Mouse (Mus musculus) hindbrain, embryonic 11.5 days (tissue): ENCODE measurements around the gene Cers6. TPM values are rescaled to one million over a fixed set of nuclear protein-coding genes. Genes with fewer than 3 reads are reported as not detected.

ENCODE experiments used
- ATAC-seq: fragments of 200-750 bp; cut with Nextera tagmentation; 2 replicates; pipeline ENCODE4 v1.8.0; 2017; ENCODE audit warnings: mild to moderate bottlenecking, moderate TSS enrichment, moderate library complexity; ENCODE audit not compliant: low FRiP score
- DNase-seq: peaks from one replicate; pipeline ENCODE4 v3.0.0-alpha.2; 2015; ENCODE audit warnings: low spot score
- H3K27ac ChIP-seq: fragments of 300-500 bp; sonication (generic); 2 replicates; pipeline ENCODE4 v1.5.1; 2014; ENCODE audit warnings: mild to moderate bottlenecking, low read depth, low read length
- H3K27me3 ChIP-seq: fragments of 300-500 bp; sonication (generic); 2 replicates; pipeline ENCODE4 v1.6.1; 2014; ENCODE audit warnings: mild to moderate bottlenecking, low read length, moderate library complexity, mixed read lengths; ENCODE audit not compliant: control insufficient read depth, insufficient read depth
- H3K36me3 ChIP-seq: fragments of 300-500 bp; sonication (generic); 2 replicates; pipeline ENCODE4 v1.6.1; 2014; ENCODE audit warnings: mild to moderate bottlenecking, low read length, moderate library complexity, mixed read lengths; ENCODE audit not compliant: control insufficient read depth, insufficient read depth
- H3K4me1 ChIP-seq: fragments of 300-500 bp; sonication (generic); replicated peaks from 2 replicates; pipeline ENCODE4 v1.6.1; 2014; ENCODE audit warnings: low read length, mixed read lengths; ENCODE audit not compliant: control insufficient read depth, insufficient read depth
- H3K4me2 ChIP-seq: fragments of 300-500 bp; sonication (generic); replicated peaks from 2 replicates; pipeline ENCODE4 v1.6.1; 2014; ENCODE audit warnings: mild to moderate bottlenecking, low read depth, low read length
- H3K4me3 ChIP-seq: fragments of 300-500 bp; sonication (generic); 2 replicates; pipeline ENCODE4 v1.5.1; 2014; ENCODE audit warnings: low read depth, low read length
- H3K9ac ChIP-seq: fragments of 300-500 bp; sonication (generic); 2 replicates; pipeline ENCODE4 v1.6.1; 2014; ENCODE audit warnings: low read depth, low read length
- H3K9me3 ChIP-seq: fragments of 300-500 bp; sonication (generic); 2 replicates; pipeline ENCODE4 v1.6.1; 2016; ENCODE audit warnings: low read length; ENCODE audit not compliant: control insufficient read depth
- WGBS: fragments of 180-500 bp; shearing (Covaris S2); extraction: QIAGEN DNeasy Blood & Tissue Kit; methylation state at CpG from one replicate; pipeline ENCODE4 v1.1.7; 2014; 5-methylcytosine and 5-hydroxymethylcytosine counted together
- polyA plus RNA-seq: library from polyadenylated mRNA; unstranded; fragments of >200 nt; fragmentation: Nextera tagmentation; extraction: Ambion mirVana; gene quantifications from 2 replicates; pipeline ENCODE4 v1.2.1, GENCODE M21; 2014

The Cers6 gene
- polyA plus RNA-seq, 1 experiment from 2014 or later, result 77.0 TPM

DNA sequence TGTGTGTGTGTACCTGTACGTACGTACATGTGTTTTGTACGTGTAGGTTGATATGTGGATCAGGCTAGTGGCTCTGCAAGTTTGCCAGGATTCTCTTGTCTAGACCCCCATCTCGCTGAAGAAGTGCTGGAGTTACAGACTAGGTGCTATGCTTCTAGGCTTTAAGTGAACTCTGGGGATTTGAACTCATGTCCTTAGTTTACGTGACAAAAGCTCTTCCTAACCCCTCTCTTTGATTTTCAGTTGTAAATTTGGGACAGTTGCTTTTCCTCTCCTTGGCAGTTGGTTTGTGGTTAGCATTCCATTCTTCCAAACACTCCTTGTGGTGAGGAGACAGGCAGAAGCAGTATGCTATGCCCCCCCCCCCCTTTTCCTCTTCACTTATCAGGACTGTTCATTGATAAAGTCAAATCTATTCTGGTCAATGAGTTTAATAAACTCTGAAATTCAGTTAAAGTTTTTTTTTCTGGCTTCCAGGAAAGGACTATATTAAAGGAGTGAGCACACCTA is 28.5 kb downstream of the Cers6 start:
- WGBS, result 87% methylated on average over 5 of the region's 5 CpGs
- no peak overlapping the region for H3K4me3 ChIP-seq
- H3K27me3 ChIP-seq, result no peaks in the 10 kb centered on the region
- no peak for DNase-seq
- no peaks in the 10 kb centered on the region for H3K36me3 ChIP-seq
- no peak overlapping the region for H3K4me2 ChIP-seq
- H3K9me3 ChIP-seq, result no peaks in the 10 kb centered on the region
- ATAC-seq, result no peak
- H3K27ac ChIP-seq, result no peak overlapping the region
- no peaks in the 10 kb centered on the region for H3K4me1 ChIP-seq
- H3K9ac ChIP-seq, result no peak overlapping the region

DNA sequence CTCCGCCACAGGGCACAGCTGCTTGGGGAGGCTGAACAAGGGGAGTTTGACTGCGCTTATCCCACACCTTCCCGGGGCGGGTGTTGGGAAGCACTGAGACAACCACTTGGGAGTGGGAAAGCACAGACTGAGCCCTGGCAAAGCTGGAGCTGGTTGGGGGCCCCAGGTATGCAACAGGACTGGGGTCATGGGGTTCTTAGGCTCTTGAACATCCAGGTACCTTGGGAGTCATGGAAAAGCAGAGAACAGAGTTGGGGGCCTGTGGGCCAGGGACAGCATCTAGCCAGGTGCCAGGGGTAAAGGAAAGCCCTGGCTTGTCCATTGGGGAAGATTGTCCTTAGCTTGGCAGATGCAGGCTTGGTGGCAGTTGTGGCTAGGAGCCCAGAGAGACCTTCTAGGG is 31.2 kb downstream of the Cers6 start:
- no peak overlapping the region for H3K4me2 ChIP-seq
- DNase-seq (no peak), ATAC-seq (no peak)
- no peak overlapping the region for H3K4me3 ChIP-seq
- H3K27ac ChIP-seq, result no peak overlapping the region
- H3K4me1 ChIP-seq, result no peaks in the 10 kb centered on the region
- H3K9ac ChIP-seq, result no peak overlapping the region
- H3K9me3 ChIP-seq, result no peaks in the 10 kb centered on the region
- no peaks in the 10 kb centered on the region for H3K27me3 ChIP-seq
- H3K36me3 ChIP-seq, result no peaks in the 10 kb centered on the region
- WGBS, result 93% methylated on average over 4 of the region's 4 CpGs

DNA sequence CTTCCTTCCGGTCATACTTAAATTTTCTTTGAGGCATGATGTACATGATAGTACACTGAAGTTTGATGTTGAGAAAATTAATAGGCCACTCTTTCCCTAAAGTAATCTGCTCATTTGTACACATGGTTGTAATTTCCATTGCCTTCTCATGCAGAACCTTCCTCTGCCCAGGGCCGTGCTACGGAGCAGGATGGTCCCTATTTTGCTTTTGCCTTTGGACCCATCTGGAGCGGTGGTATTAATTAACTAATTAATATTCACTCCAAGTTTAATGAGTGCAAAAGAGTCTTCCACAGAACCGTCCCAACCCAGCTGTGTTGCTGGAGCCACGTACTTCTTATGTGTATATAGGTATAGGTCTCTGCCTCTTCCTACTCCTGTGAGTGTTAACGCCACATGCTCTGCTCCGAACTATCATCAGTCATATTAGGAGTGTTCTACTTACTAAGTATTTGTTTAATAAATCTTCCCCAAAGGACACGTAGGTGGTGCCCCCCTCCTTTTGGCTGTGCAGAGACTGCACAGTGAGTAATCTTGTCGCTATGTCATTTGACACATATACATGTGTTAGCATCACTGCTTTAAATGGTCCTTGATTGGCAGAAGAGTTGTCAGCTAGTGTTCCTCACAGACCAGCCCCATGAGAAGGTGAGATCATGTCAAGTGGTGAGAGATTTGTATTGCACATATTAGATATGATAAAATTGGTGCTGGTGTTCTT is 34.0 kb downstream of the Cers6 start:
- Histone ChIP-seq H3K4me1 (no peaks in the 10 kb centered on the region), H3K27ac (no peak overlapping the region)
- ATAC-seq, result no peak

DNA sequence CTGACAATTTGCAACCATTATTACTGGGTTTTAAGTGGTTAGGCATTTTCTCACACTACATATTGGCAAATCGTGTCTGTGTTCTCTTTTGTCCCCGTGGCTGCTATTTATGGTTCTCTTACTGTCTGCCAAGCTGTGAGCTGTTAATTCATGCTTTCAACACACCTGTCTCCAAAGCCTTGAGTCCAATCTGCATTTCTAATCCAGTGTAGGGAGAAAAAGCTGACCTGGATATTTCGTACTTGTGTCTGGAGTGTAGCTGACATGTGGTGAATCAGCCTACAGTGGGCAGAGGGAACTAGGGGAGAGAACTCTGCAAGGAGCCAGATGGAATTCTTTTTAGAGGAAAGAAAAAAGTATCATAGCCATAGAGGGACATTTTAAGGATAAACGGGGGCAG is 35.0 kb downstream of the Cers6 start:
- 89% methylated on average over 4 of the region's 4 CpGs for WGBS

More for the DNA sequence above, 34.0 kb downstream of the Cers6 start:
- H3K4me2 ChIP-seq, result no peak overlapping the region
- no peak overlapping the region for H3K9ac ChIP-seq
- 84% methylated on average over 10 of the region's 10 CpGs for WGBS
- H3K36me3 ChIP-seq, result no peaks in the 10 kb centered on the region
- DNase-seq, result no peak
- no peak overlapping the region for H3K4me3 ChIP-seq
- H3K27me3 ChIP-seq, result no peaks in the 10 kb centered on the region
- H3K9me3 ChIP-seq, result no peaks in the 10 kb centered on the region

DNA sequence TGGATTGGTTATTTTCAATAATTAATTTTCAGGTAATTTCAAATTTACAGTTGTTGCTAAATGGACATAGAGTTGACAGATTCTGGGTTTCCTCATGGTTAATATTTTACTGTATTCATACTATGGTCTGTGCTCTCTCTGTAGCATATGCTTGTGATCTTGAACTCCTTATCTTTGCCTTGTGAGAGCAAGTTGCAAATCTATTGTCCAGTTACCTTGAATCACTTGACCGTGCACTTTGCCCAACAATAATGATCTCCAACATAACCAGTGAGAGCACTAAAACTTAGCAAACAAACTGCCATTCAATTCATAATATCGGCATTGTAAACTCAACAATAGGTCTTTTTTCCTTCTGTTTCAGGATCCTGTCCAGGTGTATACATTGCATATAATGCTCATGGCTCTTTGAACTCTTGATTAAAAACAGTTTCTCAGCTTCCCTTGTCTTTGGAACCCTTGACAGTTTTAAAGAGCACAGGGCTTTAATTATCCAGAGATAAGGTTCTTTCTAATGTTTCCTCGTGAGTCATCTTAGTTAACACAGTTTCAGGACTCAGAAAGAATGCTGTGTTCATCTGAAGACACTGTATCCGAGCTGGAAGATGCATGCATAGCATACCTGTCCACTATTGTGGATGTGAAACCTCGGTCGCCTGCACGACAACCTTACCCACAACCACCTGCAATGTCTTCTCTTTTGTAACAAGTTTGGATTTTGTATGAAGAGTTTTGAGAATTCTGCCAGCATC is 38.7 kb downstream of the Cers6 start:
- WGBS, result 90% methylated on average over 7 of the region's 7 CpGs
- DNase-seq (no peak), ATAC-seq (no peak)

More for the DNA sequence above, 35.0 kb downstream of the Cers6 start:
- Histone ChIP-seq H3K9me3 (no peaks in the 10 kb centered on the region), H3K4me1 (no peaks in the 10 kb centered on the region), H3K4me2 (no peak overlapping the region), H3K9ac (no peak overlapping the region), H3K27me3 (no peaks in the 10 kb centered on the region), H3K36me3 (no peaks in the 10 kb centered on the region), H3K4me3 (no peak overlapping the region), H3K27ac (no peak overlapping the region)
- DNase-seq, result no peak
- no peak for ATAC-seq

DNA sequence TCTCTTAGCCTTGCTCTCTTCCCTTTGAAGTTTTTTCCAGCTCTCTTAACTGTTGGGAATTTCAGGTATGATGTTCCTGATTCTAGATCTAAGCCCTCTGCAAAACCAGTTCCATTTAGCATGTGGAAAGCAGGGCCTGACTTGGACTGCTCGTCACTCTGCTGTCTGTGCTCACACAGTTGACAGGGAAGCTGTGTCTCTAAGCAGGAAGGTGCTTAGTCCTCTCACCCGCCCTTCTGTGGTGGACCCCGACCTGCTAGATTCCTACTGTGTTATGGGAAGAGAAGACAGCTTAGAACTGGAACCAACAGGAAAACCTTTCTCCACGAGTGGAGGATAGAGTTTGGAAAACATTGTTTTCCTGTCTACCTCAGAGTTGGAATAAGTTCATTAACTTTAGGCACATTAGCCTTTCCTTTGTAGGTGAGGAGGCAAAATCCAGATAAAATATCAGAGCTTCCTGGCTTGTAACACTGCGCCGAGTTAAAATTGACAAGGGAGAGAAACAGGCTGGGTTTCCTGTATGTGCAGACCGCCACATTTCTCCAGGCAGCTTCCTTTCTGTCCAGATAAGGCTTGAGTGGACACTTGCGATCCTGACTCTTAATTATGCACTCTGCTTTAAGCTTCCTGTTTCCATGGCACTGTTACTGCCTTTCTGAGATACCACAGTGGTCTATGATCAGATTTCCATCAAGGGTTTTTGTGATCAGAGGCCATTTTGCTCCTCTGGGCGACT is 39.6 kb downstream of the Cers6 start:
- no peak overlapping the region for H3K4me2 ChIP-seq
- H3K4me1 ChIP-seq, result no peaks in the 10 kb centered on the region
- H3K27ac ChIP-seq, result no peak overlapping the region
- no peak overlapping the region for H3K9ac ChIP-seq
- DNase-seq (no peak), ATAC-seq (no peak)
- WGBS, result 82% methylated on average over 9 of the region's 9 CpGs
- H3K9me3 ChIP-seq, result no peaks in the 10 kb centered on the region
- no peak overlapping the region for H3K4me3 ChIP-seq
- no peaks in the 10 kb centered on the region for H3K36me3 ChIP-seq
- H3K27me3 ChIP-seq, result no peaks in the 10 kb centered on the region

More for the DNA sequence above, 38.7 kb downstream of the Cers6 start:
- no peaks in the 10 kb centered on the region for H3K27me3 ChIP-seq
- H3K27ac ChIP-seq, result no peak overlapping the region
- no peaks in the 10 kb centered on the region for H3K36me3 ChIP-seq
- H3K4me3 ChIP-seq, result no peak overlapping the region
- H3K4me2 ChIP-seq, result no peak overlapping the region
- H3K4me1 ChIP-seq, result no peaks in the 10 kb centered on the region
- no peak overlapping the region for H3K9ac ChIP-seq
- no peaks in the 10 kb centered on the region for H3K9me3 ChIP-seq

DNA sequence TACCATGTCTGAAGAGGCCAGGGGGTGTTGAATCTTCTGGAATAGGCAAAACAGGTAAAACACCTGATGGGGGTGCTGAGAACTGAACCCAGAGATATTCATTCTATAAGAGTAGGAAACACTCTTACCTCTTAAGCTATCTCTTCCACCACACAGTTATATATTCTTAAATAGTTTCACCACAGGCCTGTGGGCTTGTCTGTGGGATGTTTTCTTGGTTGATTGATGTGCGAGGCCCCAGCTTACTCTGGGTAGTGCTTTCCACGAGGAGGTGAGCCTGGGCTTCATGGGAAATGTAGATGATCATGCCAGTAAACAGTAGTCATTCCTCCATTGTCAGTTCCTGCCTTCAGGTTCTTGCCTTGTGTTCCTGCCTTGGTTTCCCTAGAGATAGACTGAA is 40.5 kb downstream of the Cers6 start:
- Histone ChIP-seq H3K36me3 (no peaks in the 10 kb centered on the region), H3K27ac (no peak overlapping the region), H3K27me3 (no peaks in the 10 kb centered on the region), H3K9ac (no peak overlapping the region), H3K4me1 (no peaks in the 10 kb centered on the region), H3K4me3 (no peak overlapping the region), H3K4me2 (no peak overlapping the region), H3K9me3 (no peaks in the 10 kb centered on the region)
- WGBS, result 84% methylated on average over 2 of the region's 2 CpGs
- ATAC-seq (no peak), DNase-seq (no peak)

DNA sequence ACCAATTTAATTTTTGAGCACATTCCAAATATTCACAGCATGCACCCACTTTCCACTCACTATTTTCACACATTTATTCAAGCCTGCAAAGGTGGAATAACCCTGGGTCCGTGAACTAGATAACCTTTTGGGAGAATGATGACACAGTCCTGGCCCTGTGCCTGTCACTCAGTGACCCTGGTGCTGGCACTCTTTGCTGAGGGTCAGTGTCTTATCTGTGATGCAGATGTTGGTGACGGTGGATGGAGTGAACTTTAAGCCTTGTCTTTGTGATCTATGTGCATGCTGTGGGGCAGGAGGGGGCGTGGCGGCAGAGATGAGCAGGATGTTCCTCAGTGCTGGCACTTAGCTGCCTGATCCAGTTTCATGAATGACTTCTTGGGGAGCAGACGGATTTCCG is 41.3 kb downstream of the Cers6 start:
- H3K9ac ChIP-seq, result no peak overlapping the region
- no peak overlapping the region for H3K27ac ChIP-seq
- WGBS, result 90% methylated on average over 6 of the region's 6 CpGs
- DNase-seq (no peak), ATAC-seq (no peak)
- no peaks in the 10 kb centered on the region for H3K27me3 ChIP-seq
- H3K4me2 ChIP-seq, result no peak overlapping the region
- H3K9me3 ChIP-seq, result no peaks in the 10 kb centered on the region
- no peaks in the 10 kb centered on the region for H3K36me3 ChIP-seq
- H3K4me3 ChIP-seq, result no peak overlapping the region
- no peaks in the 10 kb centered on the region for H3K4me1 ChIP-seq
